Mouse (Mus musculus) liver, postnatal 0 days (tissue): ENCODE data around the gene Phc1.

ENCODE experiments used
- CTCF ChIP-seq: sonication (generic); IDR thresholded peaks from 2 replicates; pipeline ENCODE4 v1.5.1; 2016; ENCODE audit warnings: antibody characterized with exemption, low read depth
- EP300 ChIP-seq: IDR thresholded peaks from 2 replicates; pipeline ENCODE4 v1.6.1; 2016; ENCODE audit warnings: antibody characterized with exemption, low read depth, mild to moderate bottlenecking

- TF ChIP-seq EP300 (no peak), CTCF (no peak)
Measured at GRCm38 (mm10) chr6:122365706-122366105, 25.3 kb upstream of the Phc1 start.
